Mouse (Mus musculus): ENCODE measurements around the gene Mlxipl.
A peak's percentile ranks its signal among the peaks of the same experiment; 100 is the strongest.

The Mlxipl gene

GRCm38 (mm10) chr5:135186231-135186620 is 96.5 kb downstream of the Mlxipl start:
- DNase-seq, result no peak

GRCm38 (mm10) chr5:135186621-135187348 is 97.1 kb downstream of the Mlxipl start, which contains the start of gene Baz1b:
TSS of gene Baz1b (plus strand) at chr5:135187264.
- peak; percentile 99 for DNase-seq

GRCm38 (mm10) chr5:135187349-135188213 is 97.9 kb downstream of the Mlxipl start:
- peak in 1 of 2 experiments; percentile 33 for DNase-seq

Measured in kidney, adult 8-10 months (tissue).